Mouse (Mus musculus): ENCODE data around the gene Mbnl1. TPM values are rescaled to one million over a fixed set of nuclear protein-coding genes. Genes with fewer than 3 reads are reported as not detected.

Gene Mbnl1
- polyA plus RNA-seq, 1 experiment from 2014 or later: 83.6 TPM

DNA sequence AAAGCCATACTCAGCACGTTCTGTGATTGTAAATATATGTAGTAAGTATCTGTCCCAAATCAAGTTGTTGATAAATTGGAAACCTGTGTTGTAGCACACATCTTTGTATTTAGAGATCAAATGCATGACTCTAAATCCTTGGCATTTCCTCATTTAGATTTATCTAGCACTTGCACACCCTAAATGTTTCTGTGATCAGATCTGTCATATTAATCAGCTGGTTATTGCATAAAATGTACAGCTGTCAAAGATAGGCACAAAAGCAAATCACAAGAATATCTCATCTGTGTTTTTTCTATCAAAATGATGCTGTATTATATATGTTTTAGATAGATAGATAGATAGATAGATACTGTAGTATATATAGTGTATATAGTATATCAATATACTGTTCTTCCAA is 98.9 kb downstream of the Mbnl1 start:
- Histone ChIP-seq H3K9ac (replicated peaks; ENCODE audit: low read length) (no peak overlapping the region), H3K9me3 (ENCODE audit: low read length) (no peaks in the 10 kb centered on the region), H3K27ac (ENCODE audit: low read length) (no peak overlapping the region), H3K4me3 (ENCODE audit: low read length) (no peak overlapping the region), H3K36me3 (ENCODE audit: insufficient read depth, low read length) (0 out of 2 replicates have a peak, but pooled peaks cover 2% of the 10 kb centered on the region), H3K4me1 (ENCODE audit: insufficient read depth, low read length) (peaks cover 14% of the 10 kb centered on the region), H3K27me3 (ENCODE audit: insufficient read depth, low read length) (no peaks in the 10 kb centered on the region), H3K4me2 (replicated peaks; ENCODE audit: low read depth, low read length) (no peak overlapping the region)
- 81% methylated on average over 1 of the region's 1 CpGs for WGBS
- no peak for ATAC-seq (ENCODE audit: low FRiP score, low TSS enrichment)

- 80% methylated on average over 9 of the region's 9 CpGs for WGBS
- H3K4me2 ChIP-seq (replicated peaks; ENCODE audit: low read depth, low read length): no peak overlapping the region
- peaks cover 18% of the 10 kb centered on the region for H3K4me1 ChIP-seq (ENCODE audit: insufficient read depth, low read length)
- no peak overlapping the region for H3K9ac ChIP-seq (replicated peaks; ENCODE audit: low read length)
- no peak overlapping the region for H3K4me3 ChIP-seq (ENCODE audit: low read length)
- no peaks in the 10 kb centered on the region for H3K27me3 ChIP-seq (ENCODE audit: insufficient read depth, low read length)
- H3K9me3 ChIP-seq (ENCODE audit: low read length): no peaks in the 10 kb centered on the region
- H3K36me3 ChIP-seq (ENCODE audit: insufficient read depth, low read length): 0 out of 2 replicates have a peak, but pooled peaks cover 1% of the 10 kb centered on the region
- H3K27ac ChIP-seq (ENCODE audit: low read length): no peak overlapping the region
- ATAC-seq (ENCODE audit: low FRiP score, low TSS enrichment): no peak
Measured at GRCm38 (mm10) chr3:60574199-60574598, 101.6 kb downstream of the Mbnl1 start.

DNA sequence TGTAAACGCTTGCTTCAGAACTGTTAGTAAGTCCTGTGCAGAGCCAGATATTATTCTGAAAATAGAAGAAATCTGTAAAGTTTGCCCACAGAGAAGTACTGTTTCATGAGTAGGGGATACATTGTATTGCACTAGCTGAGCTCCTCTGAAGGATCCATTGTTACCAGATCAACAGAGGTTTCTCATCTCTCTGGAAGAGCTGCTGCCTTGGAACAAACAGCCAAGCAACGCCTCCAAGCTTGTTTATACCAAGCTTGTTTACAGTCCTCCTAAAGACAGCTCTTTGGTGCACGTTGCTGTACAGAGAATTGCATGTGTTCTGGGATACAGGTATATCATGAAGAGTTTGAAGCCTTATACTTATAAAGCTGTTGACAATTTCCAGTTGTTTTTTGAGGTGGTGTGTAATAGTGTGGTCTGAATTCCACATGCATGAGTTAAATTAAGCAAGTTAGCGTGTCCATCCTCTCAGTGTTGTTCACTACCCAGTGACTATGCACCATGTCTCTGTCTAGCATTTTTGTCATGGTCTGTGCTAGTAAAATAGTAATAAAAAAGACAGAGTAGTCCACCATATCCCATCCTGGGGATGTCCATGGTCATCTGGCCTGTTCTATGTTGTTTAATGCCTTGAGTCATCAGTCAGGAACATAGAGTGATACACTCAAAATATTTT is 102.4 kb downstream of the Mbnl1 start:
- Histone ChIP-seq H3K27ac (ENCODE audit: low read length) (no peak overlapping the region), H3K36me3 (ENCODE audit: insufficient read depth, low read length) (no peaks in the 10 kb centered on the region), H3K4me1 (ENCODE audit: insufficient read depth, low read length) (peaks cover 18% of the 10 kb centered on the region), H3K4me2 (replicated peaks; ENCODE audit: low read depth, low read length) (no peak overlapping the region), H3K4me3 (ENCODE audit: low read length) (no peak overlapping the region), H3K9me3 (ENCODE audit: low read length) (no peaks in the 10 kb centered on the region), H3K9ac (replicated peaks; ENCODE audit: low read length) (no peak overlapping the region), H3K27me3 (ENCODE audit: insufficient read depth, low read length) (no peaks in the 10 kb centered on the region)
- 85% methylated on average over 4 of the region's 4 CpGs for WGBS
- no peak for ATAC-seq (ENCODE audit: low FRiP score, low TSS enrichment)

GRCm38 (mm10) chr3:60575945-60576344 is 103.3 kb downstream of the Mbnl1 start:
- 44% methylated on average over 2 of the region's 2 CpGs for WGBS
- no peaks in the 10 kb centered on the region for H3K27me3 ChIP-seq (ENCODE audit: insufficient read depth, low read length)
- peaks cover 19% of the 10 kb centered on the region for H3K4me1 ChIP-seq (ENCODE audit: insufficient read depth, low read length)
- no peaks in the 10 kb centered on the region for H3K9me3 ChIP-seq (ENCODE audit: low read length)
- no peak for ATAC-seq (ENCODE audit: low FRiP score, low TSS enrichment)
- no peak overlapping the region for H3K9ac ChIP-seq (replicated peaks; ENCODE audit: low read length)
- no peak overlapping the region for H3K27ac ChIP-seq (ENCODE audit: low read length)
- no peak overlapping the region for H3K4me3 ChIP-seq (ENCODE audit: low read length)
- no peak overlapping the region for H3K4me2 ChIP-seq (replicated peaks; ENCODE audit: low read depth, low read length)
- no peaks in the 10 kb centered on the region for H3K36me3 ChIP-seq (ENCODE audit: insufficient read depth, low read length)

DNA sequence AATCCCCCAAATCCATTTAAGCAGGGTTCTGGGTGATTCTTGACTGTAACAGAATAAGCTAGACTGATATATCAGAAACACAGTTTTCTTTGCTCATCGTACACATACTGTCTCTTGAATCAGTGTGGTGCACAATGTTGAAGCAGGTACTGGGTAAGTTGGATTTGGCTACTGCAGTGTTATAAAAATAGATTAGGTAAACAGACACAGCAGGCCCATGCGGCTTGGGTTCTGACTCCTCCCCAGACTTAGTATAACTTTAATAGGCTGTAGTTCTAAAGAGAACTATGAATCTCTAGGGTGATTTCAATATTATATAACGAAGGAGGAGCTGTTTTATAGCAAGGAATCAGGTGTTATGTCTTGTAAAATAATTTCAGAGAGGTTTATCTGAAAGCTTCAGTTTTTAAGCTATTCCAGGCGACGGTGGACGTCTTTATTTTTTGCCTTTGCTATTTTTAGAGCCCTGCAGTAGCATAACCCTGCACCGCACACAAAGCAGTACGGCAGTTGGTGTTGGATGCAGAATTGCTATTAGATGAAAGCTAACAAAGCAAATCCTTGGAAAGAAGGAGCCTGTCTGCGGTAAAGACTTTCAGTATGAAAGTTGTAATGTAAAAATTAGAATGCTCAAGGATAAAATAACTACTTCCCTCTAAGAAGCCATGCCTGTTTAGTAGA is 103.9 kb downstream of the Mbnl1 start:
- WGBS: 55% methylated on average over 9 of the region's 9 CpGs
- H3K27me3 ChIP-seq (ENCODE audit: insufficient read depth, low read length): no peaks in the 10 kb centered on the region
- H3K4me2 ChIP-seq (replicated peaks; ENCODE audit: low read depth, low read length): no peak overlapping the region

GRCm38 (mm10) chr3:60579880-60580279 is 107.2 kb downstream of the Mbnl1 start:
- ATAC-seq (ENCODE audit: low FRiP score, low TSS enrichment): no peak
- Histone ChIP-seq H3K9me3 (ENCODE audit: low read length) (no peaks in the 10 kb centered on the region), H3K4me1 (ENCODE audit: insufficient read depth, low read length) (peaks cover 25% of the 10 kb centered on the region), H3K4me3 (ENCODE audit: low read length) (no peak overlapping the region), H3K4me2 (replicated peaks; ENCODE audit: low read depth, low read length) (no peak overlapping the region), H3K9ac (replicated peaks; ENCODE audit: low read length) (no peak overlapping the region), H3K27me3 (ENCODE audit: insufficient read depth, low read length) (no peaks in the 10 kb centered on the region), H3K27ac (ENCODE audit: low read length) (no peak overlapping the region), H3K36me3 (ENCODE audit: insufficient read depth, low read length) (no peaks in the 10 kb centered on the region)
- WGBS: 87% methylated on average over 4 of the region's 4 CpGs

More for the DNA sequence above, 103.9 kb downstream of the Mbnl1 start:
- Histone ChIP-seq H3K9me3 (ENCODE audit: low read length) (no peaks in the 10 kb centered on the region), H3K4me1 (ENCODE audit: insufficient read depth, low read length) (peaks cover 19% of the 10 kb centered on the region), H3K9ac (replicated peaks; ENCODE audit: low read length) (no peak overlapping the region), H3K27ac (ENCODE audit: low read length) (no peak overlapping the region), H3K4me3 (ENCODE audit: low read length) (no peak overlapping the region), H3K36me3 (ENCODE audit: insufficient read depth, low read length) (no peaks in the 10 kb centered on the region)
- no peak for ATAC-seq (ENCODE audit: low FRiP score, low TSS enrichment)

DNA sequence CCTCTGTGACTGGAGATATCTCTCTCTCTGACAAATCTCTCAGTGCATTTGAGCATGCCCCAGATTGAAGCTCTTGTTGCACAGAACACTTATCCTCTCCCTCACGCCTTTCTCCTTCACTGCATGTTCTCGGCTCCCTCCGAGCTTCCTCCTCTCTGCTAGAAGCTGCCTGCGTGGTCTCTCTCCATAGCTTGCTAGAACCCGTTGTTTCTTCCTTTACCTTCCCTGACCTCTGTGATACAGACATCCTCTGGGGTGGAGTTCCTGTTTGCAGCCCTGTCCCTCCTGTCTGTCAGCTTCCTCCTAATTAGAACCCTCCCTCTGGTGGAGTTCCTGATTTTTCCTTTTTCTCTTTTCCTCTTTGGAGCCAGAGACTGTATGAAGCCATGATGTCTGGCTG is 108.1 kb downstream of the Mbnl1 start:
- Histone ChIP-seq H3K4me2 (replicated peaks; ENCODE audit: low read depth, low read length) (no peak overlapping the region), H3K4me3 (ENCODE audit: low read length) (no peak overlapping the region), H3K4me1 (ENCODE audit: insufficient read depth, low read length) (peaks cover 20% of the 10 kb centered on the region; the same call in 1 of the 2 replicates), H3K27me3 (ENCODE audit: insufficient read depth, low read length) (no peaks in the 10 kb centered on the region), H3K9me3 (ENCODE audit: low read length) (no peaks in the 10 kb centered on the region), H3K36me3 (ENCODE audit: insufficient read depth, low read length) (no peaks in the 10 kb centered on the region), H3K27ac (ENCODE audit: low read length) (no peak overlapping the region), H3K9ac (replicated peaks; ENCODE audit: low read length) (no peak overlapping the region)
- 51% methylated on average over 5 of the region's 5 CpGs for WGBS
- no peak for ATAC-seq (ENCODE audit: low FRiP score, low TSS enrichment)

DNA sequence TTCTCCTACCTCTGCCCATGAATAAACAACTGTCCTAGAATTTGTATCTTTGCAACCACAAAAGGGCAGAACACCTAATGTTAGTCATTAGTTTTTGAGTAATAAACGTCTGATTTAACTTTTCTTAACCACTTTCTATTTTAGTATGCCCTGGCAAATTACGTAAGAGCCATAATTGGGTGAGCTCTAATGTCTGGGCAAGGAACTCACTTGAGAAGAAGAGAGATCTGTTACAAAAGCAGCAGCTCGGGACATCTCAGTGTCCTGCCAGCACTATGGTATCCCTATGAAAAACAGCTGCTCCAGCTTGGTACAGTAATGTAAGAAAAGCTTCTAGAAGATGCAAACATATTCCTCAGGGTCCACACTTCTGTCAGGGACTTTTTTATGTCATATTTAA is 109.5 kb downstream of the Mbnl1 start:
- H3K4me3 ChIP-seq (ENCODE audit: low read length): no peak overlapping the region
- no peak for ATAC-seq (ENCODE audit: low FRiP score, low TSS enrichment)
- 50% methylated on average over 3 of the region's 3 CpGs for WGBS
- no peak overlapping the region for H3K9ac ChIP-seq (replicated peaks; ENCODE audit: low read length)
- H3K27me3 ChIP-seq (ENCODE audit: insufficient read depth, low read length): no peaks in the 10 kb centered on the region
- H3K27ac ChIP-seq (ENCODE audit: low read length): no peak overlapping the region
- H3K9me3 ChIP-seq (ENCODE audit: low read length): no peaks in the 10 kb centered on the region
- no peaks in the 10 kb centered on the region for H3K36me3 ChIP-seq (ENCODE audit: insufficient read depth, low read length)
- H3K4me1 ChIP-seq (ENCODE audit: insufficient read depth, low read length): peaks cover 14% of the 10 kb centered on the region
- no peak overlapping the region for H3K4me2 ChIP-seq (replicated peaks; ENCODE audit: low read depth, low read length)

DNA sequence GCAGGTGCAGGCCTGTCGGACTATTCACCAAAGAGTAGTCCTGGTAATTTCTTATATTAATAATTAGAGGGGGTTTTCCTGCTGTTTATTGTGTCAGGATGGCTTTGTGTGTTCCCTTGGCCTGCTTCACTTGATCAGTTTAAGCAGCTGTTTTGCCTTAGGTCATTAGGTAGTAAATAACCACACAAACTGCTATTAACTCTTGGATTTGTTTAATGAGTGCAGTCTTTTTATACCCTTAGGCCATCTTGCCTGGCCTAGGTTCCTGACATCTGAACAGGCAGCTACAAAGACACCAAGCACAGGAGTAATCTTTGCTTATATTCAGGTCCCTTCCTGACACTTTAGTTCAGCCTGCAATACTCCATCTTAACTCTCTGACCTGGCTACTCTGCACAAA is 110.0 kb downstream of the Mbnl1 start:
- Histone ChIP-seq H3K36me3 (ENCODE audit: insufficient read depth, low read length) (no peaks in the 10 kb centered on the region), H3K4me2 (replicated peaks; ENCODE audit: low read depth, low read length) (no peak overlapping the region), H3K9ac (replicated peaks; ENCODE audit: low read length) (no peak overlapping the region), H3K9me3 (ENCODE audit: low read length) (no peaks in the 10 kb centered on the region), H3K27ac (ENCODE audit: low read length) (no peak overlapping the region), H3K4me3 (ENCODE audit: low read length) (no peak overlapping the region), H3K27me3 (ENCODE audit: insufficient read depth, low read length) (no peaks in the 10 kb centered on the region), H3K4me1 (ENCODE audit: insufficient read depth, low read length) (peaks cover 16% of the 10 kb centered on the region)
- no peak for ATAC-seq (ENCODE audit: low FRiP score, low TSS enrichment)
- WGBS: 80% methylated on average over 1 of the region's 1 CpGs

DNA sequence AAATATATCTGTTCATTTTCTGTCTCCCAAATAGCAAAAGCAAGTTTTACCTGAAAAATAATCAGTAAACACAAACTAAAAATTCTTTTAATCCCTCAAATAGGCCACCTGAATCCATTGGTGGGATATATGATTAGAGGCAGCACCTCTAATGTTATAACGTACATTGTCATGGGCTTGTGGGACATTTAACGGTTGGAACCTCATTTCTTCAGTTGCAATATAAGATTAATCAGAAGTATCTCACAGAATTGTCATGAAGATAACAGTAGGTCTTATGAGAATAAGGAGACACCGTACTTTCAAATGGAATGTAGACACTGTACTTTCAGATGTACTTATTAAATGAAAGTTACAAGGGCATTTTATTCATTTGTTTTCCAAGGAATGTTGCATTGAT is 112.1 kb downstream of the Mbnl1 start:
- Histone ChIP-seq H3K4me1 (ENCODE audit: insufficient read depth, low read length) (peaks cover 23% of the 10 kb centered on the region), H3K9ac (replicated peaks; ENCODE audit: low read length) (no peak overlapping the region), H3K27me3 (ENCODE audit: insufficient read depth, low read length) (no peaks in the 10 kb centered on the region), H3K4me3 (ENCODE audit: low read length) (no peak overlapping the region), H3K36me3 (ENCODE audit: insufficient read depth, low read length) (no peaks in the 10 kb centered on the region), H3K9me3 (ENCODE audit: low read length) (no peaks in the 10 kb centered on the region), H3K27ac (ENCODE audit: low read length) (no peak overlapping the region), H3K4me2 (replicated peaks; ENCODE audit: low read depth, low read length) (no peak overlapping the region)
- WGBS: 93% methylated on average over 3 of the region's 3 CpGs
- ATAC-seq (ENCODE audit: low FRiP score, low TSS enrichment): no peak

All from kidney, embryonic 16.5 days (tissue).